ENCODE assay signal across 8 mouse cellular contexts in the genomic region with DNA sequence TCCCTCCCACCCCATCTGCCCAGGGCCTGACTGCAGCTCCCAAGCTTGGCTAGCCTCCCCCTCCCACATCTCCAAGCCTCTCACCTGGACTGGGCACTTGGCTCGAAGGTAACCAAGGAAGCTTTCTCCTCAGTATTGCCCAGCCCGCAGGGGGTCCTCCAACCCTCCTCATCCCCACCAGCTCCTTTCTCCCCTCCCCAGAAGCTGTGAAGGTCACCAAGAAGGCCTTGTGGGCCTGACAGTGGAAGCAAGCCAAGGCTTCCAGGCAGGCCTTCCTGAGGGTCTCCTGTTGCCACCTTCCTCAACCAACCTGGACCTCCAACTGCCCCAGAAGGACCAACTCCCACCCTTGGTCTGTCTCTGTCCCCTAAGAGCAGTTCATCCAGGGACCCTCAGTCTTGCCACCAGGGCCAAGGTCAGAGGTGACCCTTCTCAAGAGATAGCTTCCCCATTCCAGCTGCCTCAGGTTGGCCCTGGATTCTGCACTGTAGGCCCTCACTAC. TPM values are rescaled to one million over a fixed set of nuclear protein-coding genes. Genes with fewer than 3 reads are reported as not detected.
DNase-seq lines count a peak whose midpoint lies in the region; ATAC-seq and TF ChIP-seq lines count a peak whose summit lies in the region.

No protein-coding gene starts in this region.

- no peak for TF ChIP-seq EP300 in heart, adult 2 months (IDR thresholded peaks at IDR 0.05; ENCODE audit: insufficient read depth, low read depth, low read length)

- TF ChIP-seq POLR2A in heart, adult 2 months (IDR thresholded peaks at IDR 0.05; ENCODE audit: insufficient read depth, low read depth, low read length), result no peak
- no peak for TF ChIP-seq POLR2A in bone marrow, adult 2 months (IDR thresholded peaks at IDR 0.05; ENCODE audit: borderline replicate concordance, control insufficient read depth, low read depth, low read length)

- no peaks in the 10 kb centered on the region for H3K27me3 ChIP-seq in heart, adult 2 months (ENCODE audit: control insufficient read depth, insufficient read depth, low read length)
- no peaks in the 10 kb centered on the region for H3K27me3 ChIP-seq in heart, embryonic 16.5 days (ENCODE audit: control insufficient read depth, insufficient read depth, low read length)

- peaks cover 8% of the 10 kb centered on the region for H3K4me1 ChIP-seq in heart, adult 2 months (ENCODE audit: control insufficient read depth, insufficient read depth, low read length)
- H3K4me1 ChIP-seq in bone marrow, adult 2 months (ENCODE audit: control insufficient read depth, insufficient read depth, low read length), result no peaks in the 10 kb centered on the region; the same call in 1 of the 2 replicates
- H3K4me1 ChIP-seq in heart, embryonic 16.5 days (ENCODE audit: control insufficient read depth, insufficient read depth, low read length), result peaks cover 56% of the 10 kb centered on the region

- ATAC-seq in heart, embryonic 16.5 days (replicated peaks; ENCODE audit: extremely low read depth, insufficient read depth, low FRiP score), result no peak

- DNase-seq in heart, adult 2 months, result peak in 1 of 2 experiments; percentile 55
- DNase-seq in heart, postnatal 36 days, result no peak
- no peak for DNase-seq in ovary, postnatal 10 days (ENCODE audit: low spot score)
- DNase-seq in right cerebral cortex, adult 18-20 months, result no peak
- DNase-seq in gastrocnemius, postnatal 14 days, result no peak

- TF ChIP-seq CTCF in heart, adult 2 months (IDR thresholded peaks at IDR 0.05), result no peak
- no peak for TF ChIP-seq CTCF in bone marrow, adult 2 months (IDR thresholded peaks at IDR 0.05; ENCODE audit: control insufficient read depth, insufficient read depth, low read length)

- peak overlapping the region; percentile 78 for H3K4me3 ChIP-seq in heart, adult 2 months
- H3K4me3 ChIP-seq in bone marrow, adult 2 months (replicated peaks; ENCODE audit: control insufficient read depth, low read depth, low read length), result peak overlapping the region; percentile 0
- H3K4me3 ChIP-seq in heart, embryonic 16.5 days (ENCODE audit: low read length), result peak overlapping the region; percentile 96
- peak overlapping the region; percentile 60 for H3K4me3 ChIP-seq in macrophage (ENCODE audit: inconsistent target)

- H3K79me2 ChIP-seq in heart, adult 2 months (replicated peaks; ENCODE audit: control insufficient read depth, insufficient read depth, low read length), result no peaks in the 10 kb centered on the region
- H3K79me2 ChIP-seq in macrophage (ENCODE audit: inconsistent target), result peaks cover 39% of the 10 kb centered on the region; the same call in 1 of the 2 replicates

- H3K4me2 ChIP-seq in heart, embryonic 16.5 days (ENCODE audit: low read depth, low read length), result peak overlapping the region; percentile 95

- 0 out of 2 replicates have a peak, but pooled peaks cover 2% of the 10 kb centered on the region for H3K36me3 ChIP-seq in heart, adult 2 months (ENCODE audit: control insufficient read depth, insufficient read depth, low read length)
- peaks cover 18% of the 10 kb centered on the region for H3K36me3 ChIP-seq in heart, embryonic 16.5 days (ENCODE audit: control insufficient read depth, insufficient read depth)
- H3K36me3 ChIP-seq in macrophage (ENCODE audit: inconsistent target), result peaks cover 33% of the 10 kb centered on the region

- peak overlapping the region; percentile 96 for H3K27ac ChIP-seq in heart, adult 2 months
- no peak overlapping the region for H3K27ac ChIP-seq in bone marrow, adult 2 months (ENCODE audit: control insufficient read depth, insufficient read depth, low read depth, low read length, poor library complexity)
- H3K27ac ChIP-seq in heart, embryonic 16.5 days (ENCODE audit: low read length), result peak overlapping the region; percentile 87
- no peak overlapping the region for H3K27ac ChIP-seq in macrophage

- 30% methylated on average over 2 of the region's 2 CpGs for WGBS in heart, adult 2 months
- WGBS in bone marrow, adult 2 months, result 71% methylated on average over 2 of the region's 2 CpGs
- WGBS in heart, embryonic 16.5 days, result 26% methylated on average over 2 of the region's 2 CpGs
- 93% methylated on average over 2 of the region's 2 CpGs for WGBS in macrophage (ENCODE audit: missing documents)

- intact Hi-C loops in heart, adult 2 months (cut with DNase I), result loop anchor here (5.0 kb wide), 2 partner anchors 142 to 457 kb away; a partner anchor contains a TSS
- intact Hi-C loops in heart, postnatal 36 days (cut with DNase I), result no loop called here
- intact Hi-C loops in gastrocnemius, postnatal 14 days (cut with DNase I; ENCODE audit: low total_unique reads), result no loop called here

- H3K9me3 ChIP-seq in heart, embryonic 16.5 days (replicated peaks; ENCODE audit: control insufficient read depth, low read length), result no peaks in the 10 kb centered on the region

- peak overlapping the region; percentile 81 for H3K9ac ChIP-seq in heart, adult 2 months (ENCODE audit: low read depth, low read length)
- H3K9ac ChIP-seq in heart, embryonic 16.5 days (ENCODE audit: low read length), result peak overlapping the region; percentile 79

RNA-seq across cellular contexts. Expression of a gene that starts 3.1 kb away (rescaled TPM):
- 100 to 1,000 TPM; 207 to 328 TPM for total RNA-seq in heart, adult 2 months (2021)
- polyA plus RNA-seq in heart, adult 2 months (2012; rRNA removed), result 384 and 618 TPM in 2 replicates
- total RNA-seq in heart, postnatal 36 days (2021), result 100 to 1,000 TPM; 203 to 277 TPM
- 18.2 and 18.8 TPM in 2 replicates for polyA plus RNA-seq in bone marrow, adult 2 months (2011; ENCODE audit: insufficient read depth, insufficient read length, low replicate concordance, missing spikeins)
- polyA plus RNA-seq in heart, embryonic 16.5 days (2015; fragmentation: Nextera tagmentation; extraction: Ambion mirVana), result 6.4 TPM in 2 replicates
- total RNA-seq in macrophage (2018; cell fraction: chromatin; rRNA removed), result 1,000 to 10,000 TPM in 4 of 26 experiments, 100 to 1,000 TPM in 22; 104 to 2,020 (median 341) TPM
- total RNA-seq in macrophage (2018; cell fraction: cytosol; rRNA removed), result 100 to 1,000 TPM in 9 of 26 experiments, 10 to 100 TPM in 17; 11.4 to 340 (median 64.7) TPM
- 1,000 to 10,000 TPM in 2 of 26 experiments, 100 to 1,000 TPM in 23, 10 to 100 TPM in 1; 57.3 to 1,113 (median 252) TPM for total RNA-seq in macrophage (2018; cell fraction: nucleus; rRNA removed)
- 22.8 to 80.7 TPM (median 68.8 TPM) in 3 replicates for polyA plus RNA-seq in macrophage (2018)
- 10 to 100 TPM; 73.9 to 95.9 TPM for total RNA-seq in gastrocnemius, postnatal 14 days (2021)

Comparison
In these comparisons a context has a peak if more than half of its experiments do, and no peak if none do; other contexts are left out.
1. H3K27ac ChIP-seq: peak in heart, adult 2 months (single experiment) and heart, embryonic 16.5 days (single experiment); none in bone marrow, adult 2 months (single experiment) and macrophage (single experiment).
2. H3K4me3 ChIP-seq: peak in every context shown above with its lines; median percentile 96 in heart, embryonic 16.5 days; 78 in heart, adult 2 months; 60 in macrophage; 0 in bone marrow, adult 2 months.